Mouse (Mus musculus) adrenal gland, adult 18-20 months (tissue): ENCODE data around the gene Ulk4. TPM values are rescaled to one million over a fixed set of nuclear protein-coding genes. Genes with fewer than 3 reads are reported as not detected.

ENCODE experiments used
- DNase-seq, 2 experiments: peaks; one replicate each; pipeline ENCODE4 v3.0.0; 2021 to 2022; ENCODE audit warnings: low spot score in 2 of 2
- total RNA-seq, 2 experiments: library from RNA; stranded (reverse); gene quantifications; 1 replicate in 1 of 2; 2 replicates in 1 of 2; pipeline ENCODE4 v1.2.3; 2021

Ulk4 gene
- total RNA-seq, 2 experiments from 2014 or later, result 1.2 to 2.2 TPM

- DNase-seq, result no peak
Observed at GRCm38 (mm10) chr9:121301041-121301920, 24.3 kb upstream of the Ulk4 start.

- DNase-seq, result no peak
Observed at GRCm38 (mm10) chr9:121299976-121300570, 23.1 kb upstream of the Ulk4 start.

- no peak for DNase-seq
Observed at GRCm38 (mm10) chr9:121299223-121299755, 22.3 kb upstream of the Ulk4 start.

- DNase-seq, result no peak
Observed at GRCm38 (mm10) chr9:121298411-121299091, 21.6 kb upstream of the Ulk4 start.

GRCm38 (mm10) chr9:121298065-121298398 is 21.0 kb upstream of the Ulk4 start:
- no peak for DNase-seq

- peak; percentile 72 to 76 for DNase-seq
Observed at GRCm38 (mm10) chr9:121297171-121298064, 20.4 kb upstream of the Ulk4 start, which contains the start of gene Trak1. Trak1 (plus strand) TSS chr9:121297502.

- no peak for DNase-seq
Observed at GRCm38 (mm10) chr9:121295221-121295620, 18.2 kb upstream of the Ulk4 start.

- DNase-seq, result no peak
Observed at GRCm38 (mm10) chr9:121293187-121293586, 16.2 kb upstream of the Ulk4 start.

- DNase-seq, result no peak
Observed at GRCm38 (mm10) chr9:121291275-121291674, 14.3 kb upstream of the Ulk4 start.

- no peak for DNase-seq
Observed at GRCm38 (mm10) chr9:121286325-121286901, 9.4 kb upstream of the Ulk4 start.

GRCm38 (mm10) chr9:121285341-121286324 is 8.6 kb upstream of the Ulk4 start:
- peak; percentile 62 to 73 for DNase-seq

GRCm38 (mm10) chr9:121284422-121284821 is 7.4 kb upstream of the Ulk4 start:
- no peak for DNase-seq

GRCm38 (mm10) chr9:121283620-121284185 is 6.7 kb upstream of the Ulk4 start:
- DNase-seq, result no peak

GRCm38 (mm10) chr9:121281891-121282290 is 4.9 kb upstream of the Ulk4 start:
- DNase-seq, result no peak

GRCm38 (mm10) chr9:121279216-121279615 is 2.2 kb upstream of the Ulk4 start:
- no peak for DNase-seq

GRCm38 (mm10) chr9:121276745-121277117 is 266 bp downstream of the Ulk4 start:
- no peak for DNase-seq

GRCm38 (mm10) chr9:121271561-121271960 is 5.4 kb downstream of the Ulk4 start:
- no peak for DNase-seq

- DNase-seq, result no peak
Observed at GRCm38 (mm10) chr9:121271149-121271548, 5.8 kb downstream of the Ulk4 start.

GRCm38 (mm10) chr9:121265307-121265706 is 11.7 kb downstream of the Ulk4 start:
- no peak for DNase-seq
